Mouse (Mus musculus): ENCODE measurements at regions not wholly inside any gene's neighbourhood (a gene's known extent, or its start where the extent isn't known, plus 50 kb on each side); places are given as distances from the start of the nearest gene placed in this dataset.

DNA sequence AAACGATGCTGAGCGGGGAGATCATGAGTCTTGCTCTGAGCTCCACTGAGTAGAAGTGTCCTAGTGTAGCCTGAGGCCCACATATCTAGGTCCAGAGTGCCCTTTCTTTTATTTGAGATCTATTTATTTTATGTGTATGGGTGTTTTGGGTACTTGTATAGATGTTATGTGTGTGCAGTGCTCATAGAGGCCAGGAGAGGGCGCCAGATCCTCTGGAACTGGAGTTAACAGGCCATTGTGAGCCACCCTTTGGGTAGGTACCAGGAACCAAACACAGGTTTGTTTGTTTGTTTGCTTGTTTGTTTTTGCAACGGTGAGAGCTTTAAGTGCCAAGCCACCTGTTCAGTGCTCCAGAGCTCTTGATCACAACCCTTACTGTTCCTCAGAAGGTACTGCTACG lies 378.5 kb upstream of the Kazn start:
- TF ChIP-seq CTCF (IDR thresholded peaks at IDR 0.05; ENCODE audit: control insufficient read depth, insufficient read depth, low read length), result no peak
- no peak for TF ChIP-seq POLR2A (IDR thresholded peaks at IDR 0.05; ENCODE audit: borderline replicate concordance, control insufficient read depth, low read depth, low read length)
